Mouse (Mus musculus): ENCODE data around the gene Atg101. TPM values are rescaled to one million over a fixed set of nuclear protein-coding genes. Genes with fewer than 3 reads are reported as not detected.

Atg101 gene
- polyA plus RNA-seq, 1 experiment from 2014 or later = 84.3 TPM

DNA sequence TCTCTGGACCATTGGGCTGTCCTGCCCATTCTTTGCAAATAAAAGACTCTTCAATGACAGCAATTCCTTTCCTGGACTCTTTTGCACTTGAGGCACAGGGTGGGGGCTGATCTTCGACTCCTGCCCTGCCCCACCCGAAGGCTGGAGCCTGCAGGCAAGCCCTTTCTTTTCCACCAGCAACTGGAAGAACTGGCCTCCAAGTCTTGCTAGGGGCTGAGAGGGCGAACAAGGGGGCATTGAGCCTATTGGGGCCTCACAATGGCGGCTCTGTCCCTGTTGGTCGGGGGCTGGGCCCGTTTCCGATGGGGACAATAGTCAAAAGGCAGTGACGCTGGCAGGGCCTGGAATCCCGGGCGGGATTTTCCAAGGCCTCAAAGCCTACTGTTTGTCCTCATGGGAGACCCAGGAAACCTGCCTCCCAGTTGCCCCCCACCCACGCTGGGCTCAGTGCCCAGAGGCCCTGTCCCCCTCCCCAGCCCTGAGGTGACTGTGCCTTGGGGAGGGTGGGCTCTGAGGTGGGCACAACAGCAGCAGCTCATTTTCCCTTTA, 6.6 kb upstream of the Atg101 start:
- Histone ChIP-seq H3K27ac (no peak overlapping the region), H3K27me3 (replicated peaks) (no peaks in the 10 kb centered on the region), H3K36me3 (replicated peaks) (peaks cover 6% of the 10 kb centered on the region; the same call in 1 of the 2 replicates), H3K9ac (no peak overlapping the region), H3K4me1 (0 out of 2 replicates have a peak, but pooled peaks cover 3% of the 10 kb centered on the region), H3K9me3 (no peaks in the 10 kb centered on the region), H3K4me3 (no peak overlapping the region), H3K4me2 (no peak overlapping the region)
- WGBS = 11% methylated on average over 11 of the region's 11 CpGs
- ATAC-seq (replicated peaks) = peak; percentile 50; the same call in 1 of the 2 replicates

GRCm38 (mm10) chr15:101278589-101278988, 5.5 kb upstream of the Atg101 start:
- Histone ChIP-seq H3K9ac (no peak overlapping the region), H3K27ac (no peak overlapping the region)
- no peak for ATAC-seq (replicated peaks)

GRCm38 (mm10) chr15:101279430-101279999, 4.6 kb upstream of the Atg101 start:
- H3K9me3 ChIP-seq = no peaks in the 10 kb centered on the region
- no peak overlapping the region for H3K4me2 ChIP-seq
- H3K36me3 ChIP-seq (replicated peaks) = no peaks in the 10 kb centered on the region
- 67% methylated on average over 12 of the region's 12 CpGs for WGBS
- H3K9ac ChIP-seq = no peak overlapping the region
- H3K4me3 ChIP-seq = no peak overlapping the region
- no peak for ATAC-seq (replicated peaks)
- no peaks in the 10 kb centered on the region for H3K27me3 ChIP-seq (replicated peaks)
- no peak overlapping the region for H3K27ac ChIP-seq
- H3K4me1 ChIP-seq = peaks cover 11% of the 10 kb centered on the region; the same call in 1 of the 2 replicates

More at GRCm38 (mm10) chr15:101278589-101278988, 5.5 kb upstream of the Atg101 start:
- Histone ChIP-seq H3K27me3 (replicated peaks) (no peaks in the 10 kb centered on the region), H3K4me3 (no peak overlapping the region), H3K4me2 (no peak overlapping the region), H3K9me3 (no peaks in the 10 kb centered on the region), H3K4me1 (peaks cover 10% of the 10 kb centered on the region; the same call in 1 of the 2 replicates), H3K36me3 (replicated peaks) (no peaks in the 10 kb centered on the region)
- 56% methylated on average over 5 of the region's 5 CpGs for WGBS

DNA sequence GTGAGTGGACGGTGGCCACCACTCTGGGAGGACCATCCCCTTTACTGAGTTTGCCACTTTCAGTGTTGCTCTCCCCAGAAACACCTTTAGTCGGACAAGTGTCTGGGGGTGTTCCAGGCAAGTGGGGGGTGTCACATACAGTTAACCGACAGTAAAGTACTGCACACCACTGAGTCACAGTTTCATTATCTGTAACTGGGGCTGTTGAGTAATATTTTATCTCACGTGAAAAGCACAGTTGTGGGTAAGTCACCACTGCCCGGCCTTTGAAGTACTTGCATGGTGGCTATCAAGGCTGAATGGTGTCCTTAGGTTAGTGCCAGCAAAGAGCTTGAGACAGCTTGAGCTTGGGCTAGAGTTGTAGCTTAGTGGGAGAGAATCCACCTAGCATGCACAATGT, 1.6 kb upstream of the Atg101 start:
- ATAC-seq (replicated peaks) = no peak
- Histone ChIP-seq H3K36me3 (replicated peaks) (peaks cover 4% of the 10 kb centered on the region; the same call in 1 of the 2 replicates), H3K9ac (no peak overlapping the region), H3K9me3 (no peaks in the 10 kb centered on the region), H3K4me3 (no peak overlapping the region), H3K27me3 (replicated peaks) (no peaks in the 10 kb centered on the region), H3K4me2 (no peak overlapping the region), H3K27ac (no peak overlapping the region), H3K4me1 (peaks cover 23% of the 10 kb centered on the region)
- WGBS = 76% methylated on average over 5 of the region's 5 CpGs

GRCm38 (mm10) chr15:101283183-101283910, 725 bp upstream of the Atg101 start:
- H3K36me3 ChIP-seq (replicated peaks) = peaks cover 8% of the 10 kb centered on the region; the same call in 1 of the 2 replicates
- peak overlapping the region; percentile 74 for H3K4me2 ChIP-seq

DNA sequence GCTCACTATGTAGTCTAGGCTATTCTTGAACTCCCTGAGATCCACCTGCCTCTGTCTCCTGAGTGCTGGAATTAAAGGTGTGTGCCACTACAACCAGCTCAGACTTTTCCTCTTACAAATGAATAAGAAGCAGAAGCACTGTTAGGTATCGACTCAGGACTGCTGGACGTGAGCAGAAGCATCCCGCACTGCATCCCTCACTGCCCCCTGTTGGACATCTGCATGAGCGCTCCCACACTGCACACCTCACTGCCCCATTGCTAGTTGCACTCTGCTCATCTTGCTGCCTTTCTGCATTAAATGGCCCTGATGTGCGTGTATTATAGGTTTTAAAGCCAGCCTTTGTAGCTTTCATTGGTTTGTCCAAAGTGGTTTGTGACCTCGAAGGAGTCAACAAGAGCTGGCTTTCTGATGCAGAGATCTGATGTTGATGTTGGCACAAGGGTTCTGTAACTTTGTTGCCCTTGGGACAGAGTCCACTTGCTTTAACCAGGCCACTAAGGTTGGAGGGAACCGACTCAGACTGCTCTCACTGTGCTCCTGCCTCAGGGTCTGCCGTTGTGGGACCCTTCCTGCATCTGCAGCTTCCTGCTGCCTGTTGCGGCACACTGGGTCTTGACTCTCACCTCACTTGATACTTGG, 2.2 kb downstream of the Atg101 start:
- no peak overlapping the region for H3K4me2 ChIP-seq

More at GRCm38 (mm10) chr15:101283183-101283910, 725 bp upstream of the Atg101 start:
- under 1% methylated on average over 26 of the region's 26 CpGs for WGBS
- H3K9me3 ChIP-seq = no peaks in the 10 kb centered on the region
- H3K27ac ChIP-seq = peak overlapping the region; percentile 63
- H3K4me1 ChIP-seq = peaks cover 22% of the 10 kb centered on the region
- H3K4me3 ChIP-seq = peak overlapping the region; percentile 82
- H3K27me3 ChIP-seq (replicated peaks) = no peaks in the 10 kb centered on the region
- ATAC-seq (replicated peaks) = peak; percentile 54
- peak overlapping the region; percentile 79 for H3K9ac ChIP-seq

GRCm38 (mm10) chr15:101287361-101287760, 3.3 kb downstream of the Atg101 start:
- H3K4me3 ChIP-seq = no peak overlapping the region
- H3K4me1 ChIP-seq = peaks cover 22% of the 10 kb centered on the region
- no peak overlapping the region for H3K9ac ChIP-seq
- H3K27ac ChIP-seq = no peak overlapping the region
- H3K9me3 ChIP-seq = no peaks in the 10 kb centered on the region
- H3K27me3 ChIP-seq (replicated peaks) = no peaks in the 10 kb centered on the region
- peaks cover 37% of the 10 kb centered on the region for H3K36me3 ChIP-seq (replicated peaks)
- ATAC-seq (replicated peaks) = no peak
- WGBS = 92% methylated on average over 6 of the region's 6 CpGs
- H3K4me2 ChIP-seq = no peak overlapping the region

More for the DNA sequence above, 2.2 kb downstream of the Atg101 start:
- no peak overlapping the region for H3K27ac ChIP-seq
- ATAC-seq (replicated peaks) = no peak
- H3K4me1 ChIP-seq = peaks cover 22% of the 10 kb centered on the region
- no peaks in the 10 kb centered on the region for H3K9me3 ChIP-seq
- H3K36me3 ChIP-seq (replicated peaks) = peaks cover 31% of the 10 kb centered on the region
- H3K9ac ChIP-seq = no peak overlapping the region
- H3K4me3 ChIP-seq = no peak overlapping the region
- 65% methylated on average over 9 of the region's 9 CpGs for WGBS
- no peaks in the 10 kb centered on the region for H3K27me3 ChIP-seq (replicated peaks)

GRCm38 (mm10) chr15:101290354-101290753, 6.3 kb downstream of the Atg101 start:
- H3K27me3 ChIP-seq (replicated peaks) = no peaks in the 10 kb centered on the region
- H3K9me3 ChIP-seq = no peaks in the 10 kb centered on the region
- WGBS = 97% methylated on average over 15 of the region's 15 CpGs
- H3K9ac ChIP-seq = no peak overlapping the region
- peaks cover 38% of the 10 kb centered on the region for H3K36me3 ChIP-seq (replicated peaks)
- H3K27ac ChIP-seq = no peak overlapping the region
- no peak for ATAC-seq (replicated peaks)
- no peak overlapping the region for H3K4me3 ChIP-seq
- peaks cover 6% of the 10 kb centered on the region for H3K4me1 ChIP-seq
- no peak overlapping the region for H3K4me2 ChIP-seq

- 96% methylated on average over 3 of the region's 3 CpGs for WGBS
- Histone ChIP-seq H3K36me3 (replicated peaks) (peaks cover 38% of the 10 kb centered on the region), H3K9ac (no peak overlapping the region)
Observed at GRCm38 (mm10) chr15:101292012-101292411, 7.9 kb downstream of the Atg101 start.

DNA sequence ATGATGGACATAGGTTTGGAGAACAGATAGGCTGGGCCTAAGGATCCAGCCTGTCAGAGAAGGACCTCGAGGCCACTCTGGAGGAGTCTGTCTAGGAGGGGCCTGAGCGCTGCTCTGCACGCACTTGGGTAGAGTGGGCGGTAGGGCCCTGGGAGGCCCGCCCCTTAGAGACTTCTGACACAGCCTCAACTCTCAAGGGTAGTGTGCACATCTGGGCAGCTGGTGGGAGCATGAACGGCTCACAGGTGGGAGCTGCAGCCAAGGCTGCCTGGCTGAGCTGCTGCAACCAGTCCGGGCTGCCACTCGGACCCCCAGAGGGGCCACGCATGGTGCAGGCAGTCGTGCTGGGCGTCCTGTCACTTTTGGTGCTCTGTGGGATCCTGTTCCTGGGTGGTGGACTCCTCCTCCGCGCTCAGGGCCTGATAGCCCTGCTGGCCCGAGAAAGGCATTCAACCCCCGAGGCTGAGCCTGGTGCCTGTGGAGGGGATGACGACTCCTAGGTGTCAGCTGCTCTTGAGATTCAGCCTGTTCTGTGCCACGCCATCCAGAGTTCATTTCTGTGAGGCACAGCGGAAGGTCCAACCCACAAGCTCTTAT, 9.1 kb downstream of the Atg101 start, which contains the start of gene 6030408B16Rik:
Gene 6030408B16Rik, plus strand, starts transcription at position 188 of the 597 bp plus-strand sequence.
- 68% methylated on average over 18 of the region's 18 CpGs for WGBS

More at GRCm38 (mm10) chr15:101292012-101292411, 7.9 kb downstream of the Atg101 start:
- no peaks in the 10 kb centered on the region for H3K4me1 ChIP-seq
- no peaks in the 10 kb centered on the region for H3K27me3 ChIP-seq (replicated peaks)
- H3K4me2 ChIP-seq = no peak overlapping the region
- no peak overlapping the region for H3K27ac ChIP-seq
- ATAC-seq (replicated peaks) = no peak
- no peaks in the 10 kb centered on the region for H3K9me3 ChIP-seq
- H3K4me3 ChIP-seq = no peak overlapping the region

GRCm38 (mm10) chr15:101294028-101294894, 10.2 kb downstream of the Atg101 start:
- H3K27ac ChIP-seq = no peak overlapping the region
- H3K4me2 ChIP-seq = no peak overlapping the region
- ATAC-seq (replicated peaks) = no peak
- H3K9me3 ChIP-seq = no peaks in the 10 kb centered on the region
- no peaks in the 10 kb centered on the region for H3K27me3 ChIP-seq (replicated peaks)
- no peak overlapping the region for H3K9ac ChIP-seq
- H3K36me3 ChIP-seq (replicated peaks) = peaks cover 22% of the 10 kb centered on the region
- no peaks in the 10 kb centered on the region for H3K4me1 ChIP-seq
- WGBS = 69% methylated on average over 16 of the region's 16 CpGs
- no peak overlapping the region for H3K4me3 ChIP-seq

More for the DNA sequence above, 9.1 kb downstream of the Atg101 start, which contains the start of gene 6030408B16Rik:
- no peaks in the 10 kb centered on the region for H3K27me3 ChIP-seq (replicated peaks)
- no peak within 1 kb of the TSS for H3K27ac ChIP-seq
- no peaks in the 10 kb centered on the region for H3K9me3 ChIP-seq
- ATAC-seq (replicated peaks) = no peak
- H3K4me3 ChIP-seq = no peak within 1 kb of the TSS
- H3K9ac ChIP-seq = no peak within 1 kb of the TSS
- H3K4me2 ChIP-seq = no peak within 1 kb of the TSS
- H3K4me1 ChIP-seq = no peaks in the 10 kb centered on the region
- H3K36me3 ChIP-seq (replicated peaks) = peaks cover 29% of the 10 kb centered on the region
